Mouse (Mus musculus) megakaryocyte, embryonic 14.5 days (primary cell): Measurements from ENCODE around the gene Rnf130. TPM values are rescaled to one million over a fixed set of nuclear protein-coding genes. Genes with fewer than 3 reads are reported as not detected.
"Not testable (repeated sequence)": the region's sequence is repeated elsewhere in the genome, so short reads cannot be mapped to it uniquely, and the experiment has no call there.

Experiments used
- H3K27me3 ChIP-seq: replicated peaks from 2 replicates; pipeline ENCODE3; 2012; ENCODE audit warnings: inconsistent platforms
- H3K36me3 ChIP-seq: replicated peaks from 2 replicates; pipeline ENCODE3; 2012; ENCODE audit warnings: low read length, inconsistent platforms, mixed read lengths
- H3K4me1 ChIP-seq: 2 replicates; pipeline ENCODE4 v1.6.1; 2012; ENCODE audit warnings: inconsistent platforms
- H3K4me3 ChIP-seq: replicated peaks from 2 replicates; pipeline ENCODE3; 2012; ENCODE audit warnings: moderate library complexity, mild to moderate bottlenecking, inconsistent platforms
- H3K9me3 ChIP-seq: 2 replicates; pipeline ENCODE4 v1.6.1; 2012; ENCODE audit warnings: inconsistent platforms
- FLI1 ChIP-seq: IDR thresholded peaks from 2 replicates; pipeline ENCODE4 v1.6.1; 2012; ENCODE audit warnings: low read length, inconsistent platforms, mixed read lengths
- GATA1 ChIP-seq: IDR thresholded peaks from 3 replicates; pipeline ENCODE4 v1.6.1; 2012; ENCODE audit warnings: mixed read lengths, low read length, inconsistent platforms, borderline replicate concordance
- polyA plus RNA-seq: library from polyadenylated mRNA; stranded (reverse); fragments of >175 nt; gene quantifications from 2 replicates; pipeline ENCODE4 v1.2.3, GENCODE M21; 2012; ENCODE audit warnings: low replicate concordance; ENCODE audit not compliant: insufficient read depth

Rnf130 gene
- polyA plus RNA-seq, 1 experiment: 25.1 TPM

DNA sequence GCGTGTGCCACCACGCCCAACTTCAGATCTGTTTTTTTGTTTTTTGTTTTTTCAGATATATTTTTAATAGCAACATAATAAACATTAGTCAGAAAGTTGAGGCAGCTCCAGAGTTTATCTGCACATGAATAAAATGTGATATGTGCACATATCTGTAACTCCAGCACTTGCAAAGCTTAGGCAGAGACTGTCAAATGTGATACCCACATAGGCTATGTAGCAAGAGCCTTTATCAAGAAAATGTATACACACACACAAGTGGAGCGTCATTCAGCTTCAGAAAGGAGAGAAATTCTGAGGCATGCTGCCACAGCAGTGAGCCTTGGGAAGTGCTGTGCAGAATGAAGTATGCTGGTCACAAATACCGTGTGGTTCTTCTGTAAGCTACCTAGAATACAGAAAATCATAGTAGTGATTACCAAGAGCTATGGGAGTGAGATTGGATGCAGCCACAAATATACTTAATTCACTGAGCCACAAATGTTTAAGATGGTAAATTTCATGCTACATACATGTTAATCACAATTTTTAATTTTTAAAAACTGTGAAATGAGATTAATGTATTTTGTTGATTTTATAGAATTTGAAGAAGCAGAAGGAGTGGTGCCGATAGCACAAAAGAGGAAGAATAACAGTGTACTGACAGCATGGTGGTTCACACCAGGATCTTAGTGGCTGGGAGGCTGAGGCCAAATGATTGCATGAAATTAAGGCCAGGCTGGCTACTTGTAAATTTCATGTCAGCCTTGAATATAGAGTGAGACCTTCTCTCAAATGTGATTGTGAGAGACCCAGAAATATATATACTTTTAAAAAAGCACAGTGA lies 56.4 kb downstream of the Rnf130 start:
- Histone ChIP-seq H3K9me3 (no peaks in the 10 kb centered on the region), H3K4me3 (no peak overlapping the region), H3K4me1 (peaks cover 14% of the 10 kb centered on the region), H3K27me3 (no peaks in the 10 kb centered on the region), H3K36me3 (peaks cover 24% of the 10 kb centered on the region)
- TF ChIP-seq FLI1: no peak
- no peak for TF ChIP-seq GATA1

DNA sequence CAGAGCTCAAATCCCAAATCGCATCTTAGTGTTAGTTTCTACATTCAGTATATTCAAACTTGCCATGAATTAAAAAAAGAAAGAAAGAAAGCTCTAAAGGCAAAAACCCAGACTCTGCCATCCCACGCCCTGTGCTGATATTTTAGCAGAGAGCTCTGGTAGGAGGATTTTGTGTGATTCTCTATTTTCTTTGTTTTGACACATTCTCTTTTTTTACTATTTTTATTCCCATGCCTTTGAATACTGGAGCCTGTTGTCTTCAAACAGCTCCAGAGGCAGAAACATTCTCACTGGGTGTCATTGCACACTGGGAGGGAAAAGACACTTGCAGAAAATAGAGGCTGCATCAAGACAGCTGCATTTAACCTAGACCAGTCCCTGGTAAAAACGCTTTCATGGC lies 61.1 kb downstream of the Rnf130 start:
- peaks cover 18% of the 10 kb centered on the region; the same call in 1 of the 2 replicates for H3K4me1 ChIP-seq
- H3K36me3 ChIP-seq: peaks cover 64% of the 10 kb centered on the region
- no peak overlapping the region for H3K4me3 ChIP-seq
- H3K9me3 ChIP-seq: no peaks in the 10 kb centered on the region
- no peak for TF ChIP-seq GATA1
- no peak for TF ChIP-seq FLI1
- no peaks in the 10 kb centered on the region for H3K27me3 ChIP-seq

DNA sequence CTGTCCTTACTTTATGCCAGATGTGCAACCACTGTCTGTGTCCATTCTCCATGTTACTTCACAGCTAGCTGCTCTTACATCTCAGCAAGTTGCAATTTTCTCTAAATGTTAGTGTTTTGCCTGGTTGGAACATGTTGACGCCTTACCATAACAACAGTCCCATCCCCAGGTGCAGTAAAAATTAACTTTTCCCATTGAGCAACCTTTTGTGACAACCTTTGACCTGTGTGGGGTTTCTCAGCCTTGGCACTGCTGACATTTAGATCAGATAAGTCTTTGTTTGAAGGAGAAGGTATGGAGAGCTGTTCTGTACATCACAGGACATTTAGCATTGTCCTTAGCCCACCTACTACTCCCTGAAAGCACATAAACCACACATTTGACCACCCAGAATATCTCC lies 64.7 kb downstream of the Rnf130 start:
- TF ChIP-seq GATA1: no peak
- no peak for TF ChIP-seq FLI1
- Histone ChIP-seq H3K4me1 (peaks cover 16% of the 10 kb centered on the region; the same call in 1 of the 2 replicates), H3K4me3 (no peak overlapping the region), H3K27me3 (no peaks in the 10 kb centered on the region), H3K36me3 (peaks cover 79% of the 10 kb centered on the region), H3K9me3 (no peaks in the 10 kb centered on the region)

DNA sequence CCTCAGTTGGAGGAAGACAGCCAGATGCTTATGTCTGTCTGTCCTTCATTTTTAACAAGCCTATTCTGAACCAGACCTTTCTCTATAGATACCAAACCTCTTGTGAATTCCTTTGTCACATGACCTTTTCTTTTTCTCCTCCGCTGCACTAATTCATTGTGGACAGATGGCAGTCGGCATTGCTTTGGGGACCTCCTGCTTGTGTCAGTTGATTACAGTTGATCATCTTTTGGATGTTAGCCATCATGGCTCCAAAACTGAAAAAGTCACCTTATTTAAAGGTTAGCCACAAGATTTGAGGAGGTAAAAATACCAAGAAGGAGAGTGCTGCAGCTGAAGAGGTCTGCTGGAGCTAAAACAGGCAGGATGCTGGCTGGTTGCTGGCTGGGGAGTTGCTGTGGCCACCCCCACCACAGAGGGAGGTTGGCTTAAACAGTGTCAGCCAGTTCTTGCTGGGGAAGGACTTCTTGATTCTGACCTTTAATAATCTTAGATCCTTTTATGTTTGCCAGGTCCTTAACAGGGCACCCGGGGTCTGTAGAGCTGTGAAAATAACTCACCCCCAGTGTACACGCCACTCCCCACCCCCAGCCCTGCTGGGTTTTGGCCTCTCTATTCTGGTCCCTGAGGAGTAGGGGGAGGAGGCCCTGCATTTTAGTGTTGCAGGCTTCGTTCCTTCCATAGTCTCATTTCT lies 66.0 kb downstream of the Rnf130 start:
- TF ChIP-seq FLI1: no peak
- no peak for TF ChIP-seq GATA1
- Histone ChIP-seq H3K9me3 (no peaks in the 10 kb centered on the region), H3K4me3 (no peak overlapping the region), H3K36me3 (peaks cover 80% of the 10 kb centered on the region), H3K4me1 (peaks cover 13% of the 10 kb centered on the region; the same call in 1 of the 2 replicates), H3K27me3 (no peaks in the 10 kb centered on the region)

- Histone ChIP-seq H3K4me3 (no peak overlapping the region), H3K27me3 (no peaks in the 10 kb centered on the region), H3K9me3 (no peaks in the 10 kb centered on the region), H3K4me1 (peaks cover 13% of the 10 kb centered on the region; the same call in 1 of the 2 replicates), H3K36me3 (peaks cover 80% of the 10 kb centered on the region)
- TF ChIP-seq FLI1 (no peak), GATA1 (no peak)
These were observed 66.5 kb downstream of the Rnf130 start for GRCm38 (mm10) chr11:50091681-50092080.

GRCm38 (mm10) chr11:50095661-50096060 lies 70.5 kb downstream of the Rnf130 start:
- Histone ChIP-seq H3K4me3 (no peak overlapping the region), H3K27me3 (no peaks in the 10 kb centered on the region), H3K4me1 (no peaks in the 10 kb centered on the region), H3K36me3 (peaks cover 78% of the 10 kb centered on the region), H3K9me3 (no peaks in the 10 kb centered on the region)
- TF ChIP-seq FLI1: no peak
- no peak for TF ChIP-seq GATA1

- Histone ChIP-seq H3K36me3 (peaks cover 71% of the 10 kb centered on the region), H3K9me3 (no peaks in the 10 kb centered on the region), H3K4me1 (no peaks in the 10 kb centered on the region), H3K27me3 (no peaks in the 10 kb centered on the region), H3K4me3 (no peak overlapping the region)
- TF ChIP-seq FLI1: no peak
- TF ChIP-seq GATA1: no peak
These were observed 71.9 kb downstream of the Rnf130 start for GRCm38 (mm10) chr11:50097091-50097490.

DNA sequence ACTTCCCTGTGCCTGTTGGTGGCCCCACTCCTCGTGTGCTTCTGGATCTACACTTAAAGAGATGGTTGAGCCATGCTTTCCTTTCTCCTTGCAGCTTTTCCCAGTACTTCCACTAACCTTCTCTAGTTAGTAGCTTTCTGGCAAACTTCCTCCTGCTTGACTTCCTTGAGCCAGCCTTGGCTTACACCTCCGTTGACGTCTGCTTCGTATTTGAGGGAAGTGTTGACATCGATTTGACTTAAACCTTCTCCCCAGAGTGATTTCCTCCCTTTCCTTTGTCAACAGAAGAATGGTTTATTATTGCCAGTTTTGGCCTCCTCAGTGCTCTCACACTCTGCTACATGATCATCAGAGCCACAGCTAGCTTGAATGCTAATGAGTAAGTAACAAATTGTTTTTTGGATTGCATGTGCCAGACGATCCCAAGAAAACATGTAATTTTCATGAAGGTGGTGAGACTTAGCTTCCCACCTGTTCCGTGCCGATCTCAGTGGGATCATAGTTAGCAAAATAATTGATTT lies 73.9 kb downstream of the Rnf130 start:
- H3K4me1 ChIP-seq: peaks cover 15% of the 10 kb centered on the region
- no peaks in the 10 kb centered on the region for H3K9me3 ChIP-seq
- H3K27me3 ChIP-seq: no peaks in the 10 kb centered on the region
- H3K36me3 ChIP-seq: peaks cover 65% of the 10 kb centered on the region
- TF ChIP-seq GATA1: no peak
- no peak for TF ChIP-seq FLI1
- H3K4me3 ChIP-seq: no peak overlapping the region

DNA sequence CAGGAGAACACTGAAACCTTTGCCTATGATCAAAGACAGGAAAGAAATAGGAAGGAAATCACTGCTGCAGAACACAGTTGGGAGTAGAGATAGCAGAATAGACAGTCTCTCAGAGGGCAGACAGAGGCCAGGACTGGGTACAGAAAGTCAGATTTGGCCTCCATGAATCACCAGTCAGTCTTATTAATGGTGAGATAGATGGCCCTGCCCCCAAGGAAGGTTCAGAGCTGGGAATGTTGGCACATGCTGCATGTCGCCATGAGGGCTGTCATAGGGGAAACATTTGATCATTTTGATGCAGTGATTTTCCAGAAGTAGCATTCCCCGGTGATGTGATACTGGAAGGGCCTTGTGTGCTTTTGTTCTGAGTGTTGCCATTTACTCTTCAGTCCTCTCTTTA lies 74.5 kb downstream of the Rnf130 start:
- no peak for TF ChIP-seq GATA1
- no peak for TF ChIP-seq FLI1
- peaks cover 22% of the 10 kb centered on the region for H3K4me1 ChIP-seq
- peaks cover 66% of the 10 kb centered on the region for H3K36me3 ChIP-seq
- H3K27me3 ChIP-seq: no peaks in the 10 kb centered on the region
- H3K9me3 ChIP-seq: no peaks in the 10 kb centered on the region
- H3K4me3 ChIP-seq: no peak overlapping the region

- TF ChIP-seq GATA1: no peak
- no peak for TF ChIP-seq FLI1
- H3K4me3 ChIP-seq: no peak overlapping the region
- H3K4me1 ChIP-seq: peaks cover 29% of the 10 kb centered on the region
- no peaks in the 10 kb centered on the region for H3K27me3 ChIP-seq
- no peaks in the 10 kb centered on the region for H3K9me3 ChIP-seq
- H3K36me3 ChIP-seq: peaks cover 59% of the 10 kb centered on the region
These were observed 75.6 kb downstream of the Rnf130 start for GRCm38 (mm10) chr11:50100548-50101307.

GRCm38 (mm10) chr11:50101962-50102361 lies 76.8 kb downstream of the Rnf130 start:
- Histone ChIP-seq H3K4me1 (peaks cover 30% of the 10 kb centered on the region), H3K36me3 (peaks cover 53% of the 10 kb centered on the region)
- not testable (repeated sequence) for H3K27me3 ChIP-seq, H3K9me3 ChIP-seq, H3K4me3 ChIP-seq
